Mouse (Mus musculus) bone marrow, adult 2 months (tissue): Measurements from ENCODE around the gene Rps19bp1.

Experiments
- CTCF ChIP-seq: fragments of 200-500 bp; IDR thresholded peaks from 2 replicates; pipeline ENCODE4 v1.5.1; 2011; ENCODE audit warnings: low read length, control low read depth; ENCODE audit not compliant: control insufficient read depth, insufficient read depth
- POLR2A ChIP-seq: fragments of 200-500 bp; IDR thresholded peaks from 2 replicates; pipeline ENCODE4 v1.6.1; 2011; ENCODE audit warnings: low read depth, mild to moderate bottlenecking, control low read depth, low read length, borderline replicate concordance; ENCODE audit not compliant: control insufficient read depth

DNA sequence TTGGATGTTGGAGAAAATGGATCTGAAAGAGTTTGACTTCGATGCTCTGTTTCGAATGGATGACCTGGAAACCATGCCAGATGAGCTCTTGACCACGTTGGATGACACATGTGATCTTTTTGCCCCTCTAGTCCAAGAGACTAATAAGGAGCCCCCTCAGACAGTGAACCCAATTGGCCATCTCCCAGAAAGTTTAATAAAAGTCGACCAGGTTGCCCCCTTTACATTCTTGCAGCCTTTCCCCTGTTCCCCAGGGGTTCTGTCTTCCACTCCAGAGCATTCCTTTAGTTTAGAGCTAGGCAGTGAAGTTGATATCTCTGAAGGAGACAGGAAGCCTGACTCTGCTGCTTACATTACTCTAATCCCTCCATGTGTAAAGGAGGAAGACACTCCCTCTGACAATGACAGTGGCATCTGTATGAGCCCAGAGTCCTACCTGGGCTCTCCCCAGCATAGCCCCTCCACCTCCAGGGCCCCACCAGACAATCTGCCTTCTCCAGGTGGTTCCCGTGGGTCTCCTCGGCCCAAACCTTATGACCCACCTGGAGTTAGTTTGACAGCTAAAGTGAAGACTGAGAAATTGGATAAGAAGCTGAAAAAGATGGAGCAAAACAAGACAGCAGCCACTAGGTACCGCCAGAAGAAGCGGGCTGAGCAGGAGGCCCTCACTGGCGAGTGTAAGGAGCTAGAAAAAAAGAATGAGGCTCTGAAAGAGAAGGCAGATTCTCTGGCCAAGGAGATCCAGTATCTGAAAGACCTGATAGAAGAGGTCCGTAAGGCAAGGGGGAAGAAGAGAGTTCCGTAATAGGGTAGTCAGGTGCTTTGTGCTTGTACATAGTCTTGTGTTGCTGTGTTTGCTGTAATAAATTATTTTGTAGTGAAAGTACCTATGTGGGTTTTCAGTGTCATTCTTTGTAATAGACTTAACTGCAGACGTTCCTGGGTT, 7.2 kb downstream of the Rps19bp1 start:
- TF ChIP-seq POLR2A (no peak), CTCF (no peak)
